Mouse (Mus musculus) left cerebral cortex, adult 18-20 months (tissue): Measurements from ENCODE around the gene Larp4b. TPM values are rescaled to one million over a fixed set of nuclear protein-coding genes. Genes with fewer than 3 reads are reported as not detected.
"Not testable (repeated sequence)": the region's sequence is repeated elsewhere in the genome, so short reads cannot be mapped to it uniquely, and the experiment has no call there.

Source experiments
- DNase-seq, 2 experiments: peaks; one replicate each; pipeline ENCODE4 v3.0.0; 2021 to 2022; ENCODE audit warnings: low spot score in 2 of 2, mixed read lengths in 1 of 2
- long read RNA-seq, 2 experiments: library from polyadenylated mRNA; stranded (forward); transcript quantifications; one replicate each; pipeline ENCODE4 v2.0.0; 2021
- total RNA-seq, 2 experiments: library from RNA; stranded (reverse); gene quantifications; 2 replicates each; pipeline ENCODE4 v1.2.3; 2021

Larp4b gene
- total RNA-seq = 10 to 100 TPM; 69.3 to 73.4 TPM
- long read RNA-seq, experiment 1, full-length matches to known transcripts = 21 of 49 reads
- long read RNA-seq, experiment 1, partial matches to known transcripts = 18 of 49 reads
- long read RNA-seq, experiment 1, other reads (novel, unspliced or antisense) = 10 of 49 reads
- long read RNA-seq, experiment 2, full-length matches to known transcripts = 10 of 22 reads
- long read RNA-seq, experiment 2, partial matches to known transcripts = 11 of 22 reads
- long read RNA-seq, experiment 2, other reads (novel, unspliced or antisense) = 1 of 22 reads

DNA sequence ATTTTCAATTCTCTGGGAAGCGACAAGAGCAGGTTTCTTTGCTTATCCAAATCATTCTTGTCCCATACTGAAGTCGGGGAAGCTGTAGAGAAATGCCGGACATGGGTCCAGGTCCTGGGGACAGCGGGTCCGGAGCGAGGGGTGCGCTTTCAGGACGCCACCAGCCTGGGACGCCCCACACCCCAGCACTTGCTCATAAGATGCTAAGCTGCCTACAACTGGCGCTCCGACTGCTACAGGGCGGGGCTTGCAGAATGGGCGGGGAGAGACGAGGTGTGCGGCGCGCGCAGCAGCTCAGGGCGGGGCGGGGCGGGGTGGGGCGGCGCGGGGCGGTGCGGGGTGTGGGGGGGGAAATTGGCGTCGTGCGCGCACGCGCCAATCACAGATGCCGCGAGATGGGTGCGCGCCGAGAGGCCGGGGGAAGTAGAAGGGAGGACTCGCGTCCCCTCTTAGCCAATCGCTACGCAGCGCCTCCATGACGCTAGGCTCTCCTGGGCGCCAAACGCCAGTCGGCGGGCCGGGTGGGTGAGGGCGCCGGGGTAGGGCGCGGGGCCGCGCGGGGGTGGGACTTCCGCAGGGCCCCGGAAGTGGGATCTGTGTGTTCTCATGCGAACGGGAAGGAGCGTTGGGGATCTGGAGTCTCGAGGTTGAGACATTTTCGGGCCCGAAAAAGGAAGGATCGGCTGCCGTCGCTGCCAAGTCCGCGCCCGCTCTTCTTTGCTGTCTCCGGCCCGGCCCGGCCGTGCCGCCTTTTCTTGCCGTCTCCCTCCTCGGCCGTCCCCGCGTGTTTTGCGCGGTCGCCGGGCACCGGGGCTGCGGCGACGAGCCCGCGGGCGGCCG lies at the start of gene Larp4b:
Gene Larp4b (plus strand): TSS at position 566 of the 840 bp plus-strand sequence.
- DNase-seq = peak; percentile 94 to 97

GRCm38 (mm10) chr13:9044731-9045130 lies 49.0 kb upstream of the Larp4b start:
- DNase-seq = no peak

GRCm38 (mm10) chr13:9052049-9052691 lies 41.5 kb upstream of the Larp4b start:
- DNase-seq = not testable (repeated sequence)

DNA sequence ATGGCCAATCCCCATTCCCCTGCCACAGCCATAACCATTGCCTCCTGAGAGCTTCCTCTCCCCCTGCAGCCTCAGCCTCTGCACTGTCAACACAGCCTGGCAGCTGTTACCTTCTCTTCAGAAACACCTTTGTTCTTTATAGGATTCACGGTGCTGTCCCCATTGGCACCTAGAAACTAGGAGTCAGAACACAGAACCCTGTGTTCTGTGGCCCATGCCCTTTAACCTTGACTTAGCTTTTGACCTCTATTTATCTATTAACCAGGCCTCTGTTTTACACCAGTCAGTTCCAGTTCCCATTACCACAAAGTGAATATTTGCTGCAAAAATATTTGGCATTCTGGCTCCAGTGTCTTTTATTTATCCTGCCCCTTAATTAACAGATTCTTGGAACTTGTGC lies 36.4 kb upstream of the Larp4b start:
- no peak for DNase-seq

DNA sequence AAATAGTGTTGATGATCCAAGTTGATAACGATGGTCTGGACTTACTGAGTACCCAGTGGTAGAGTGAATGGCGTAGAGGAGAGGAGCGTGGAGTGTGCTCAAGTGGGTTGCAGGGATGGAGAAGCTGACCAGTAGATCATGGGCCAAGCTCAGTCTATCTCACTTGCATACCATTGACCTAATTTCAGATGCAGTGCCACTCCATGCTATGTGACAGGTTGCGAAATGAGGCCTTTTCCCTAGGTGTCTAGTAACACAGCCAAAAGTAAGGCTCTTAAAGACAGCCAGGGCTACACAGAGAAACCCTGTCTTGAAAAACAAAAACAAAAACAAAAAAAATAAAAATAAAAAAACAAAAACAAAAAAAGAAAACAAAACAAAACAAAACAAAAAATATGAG lies 35.0 kb upstream of the Larp4b start:
- no peak for DNase-seq

- no peak for DNase-seq
Observed at GRCm38 (mm10) chr13:9061394-9061793, 32.3 kb upstream of the Larp4b start.

DNA sequence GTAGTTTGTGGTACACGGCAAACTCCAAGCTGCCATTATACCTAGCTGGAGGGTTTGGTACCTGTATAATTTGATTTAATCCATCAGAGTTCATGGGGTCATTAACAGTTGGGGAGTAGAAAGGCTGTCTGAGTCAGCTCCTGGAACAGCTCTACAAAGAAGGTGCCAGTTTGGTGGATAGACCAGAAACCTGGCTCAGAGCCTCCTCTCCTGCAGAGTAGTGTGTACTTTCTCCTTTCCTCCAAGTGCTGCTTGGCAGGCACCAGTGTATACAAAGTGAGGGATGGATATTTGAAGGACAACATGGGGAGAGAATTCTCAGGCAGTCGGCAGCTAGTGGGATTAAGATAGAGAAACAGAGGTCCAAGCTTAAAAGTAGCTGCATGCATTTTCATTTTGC lies 29.5 kb upstream of the Larp4b start:
- no peak for DNase-seq

DNA sequence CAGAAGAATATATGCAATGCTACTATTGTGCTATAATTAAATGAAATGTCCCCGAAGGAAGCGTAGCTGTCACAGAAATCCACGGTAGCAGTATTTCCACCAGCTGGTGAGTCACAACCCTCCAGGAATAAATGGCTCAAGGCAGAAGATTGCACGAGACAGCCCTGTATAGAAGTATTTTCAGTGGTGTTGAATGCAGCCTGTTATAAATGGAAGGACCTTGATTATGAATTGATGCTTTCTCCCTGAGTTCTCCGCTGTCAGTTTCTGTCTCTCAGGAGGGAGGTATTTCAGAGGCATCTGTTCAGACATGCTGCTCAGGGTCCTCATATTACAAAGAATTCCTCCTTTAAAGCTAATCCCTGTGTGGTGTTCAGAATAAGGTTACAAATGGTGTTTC lies 27.6 kb upstream of the Larp4b start:
- peak; percentile 18 to 46 for DNase-seq

GRCm38 (mm10) chr13:9071008-9071407 lies 22.7 kb upstream of the Larp4b start:
- no peak for DNase-seq

GRCm38 (mm10) chr13:9073818-9074217 lies 19.9 kb upstream of the Larp4b start:
- no peak for DNase-seq

DNA sequence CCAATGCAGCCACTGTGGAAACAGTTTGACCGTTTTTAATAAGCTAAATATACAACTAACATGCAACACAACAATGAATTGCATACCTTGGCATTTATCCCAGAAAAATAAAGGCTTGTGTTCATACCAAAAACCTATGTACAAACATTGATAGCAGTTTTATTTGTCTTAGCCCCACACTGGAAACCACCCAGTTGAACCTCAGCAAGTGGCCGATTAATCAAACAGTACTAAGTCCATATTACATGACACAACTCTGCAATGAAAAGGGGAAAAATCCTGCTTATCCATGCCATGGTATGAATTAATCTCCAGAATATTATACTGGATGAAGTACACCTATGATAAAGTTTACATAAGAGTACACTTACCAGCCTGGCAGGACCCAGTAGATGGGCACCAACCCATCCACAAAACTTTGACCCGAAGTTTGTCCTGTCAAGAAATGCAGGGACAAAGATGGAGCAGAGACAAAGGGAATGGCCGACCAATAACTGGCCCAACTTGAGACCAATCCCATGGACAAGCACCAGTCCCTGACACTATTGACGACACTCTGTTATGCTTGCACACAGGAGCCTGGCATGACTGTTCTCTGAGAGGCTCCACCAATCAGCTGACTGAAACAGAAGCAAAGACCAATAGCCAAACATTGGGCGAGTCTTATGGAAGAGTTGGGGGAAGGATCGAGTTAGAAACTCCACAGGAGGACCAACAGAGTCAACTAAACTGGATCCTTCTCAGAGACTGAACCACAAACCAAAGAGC lies 17.7 kb upstream of the Larp4b start:
- DNase-seq = no peak

DNA sequence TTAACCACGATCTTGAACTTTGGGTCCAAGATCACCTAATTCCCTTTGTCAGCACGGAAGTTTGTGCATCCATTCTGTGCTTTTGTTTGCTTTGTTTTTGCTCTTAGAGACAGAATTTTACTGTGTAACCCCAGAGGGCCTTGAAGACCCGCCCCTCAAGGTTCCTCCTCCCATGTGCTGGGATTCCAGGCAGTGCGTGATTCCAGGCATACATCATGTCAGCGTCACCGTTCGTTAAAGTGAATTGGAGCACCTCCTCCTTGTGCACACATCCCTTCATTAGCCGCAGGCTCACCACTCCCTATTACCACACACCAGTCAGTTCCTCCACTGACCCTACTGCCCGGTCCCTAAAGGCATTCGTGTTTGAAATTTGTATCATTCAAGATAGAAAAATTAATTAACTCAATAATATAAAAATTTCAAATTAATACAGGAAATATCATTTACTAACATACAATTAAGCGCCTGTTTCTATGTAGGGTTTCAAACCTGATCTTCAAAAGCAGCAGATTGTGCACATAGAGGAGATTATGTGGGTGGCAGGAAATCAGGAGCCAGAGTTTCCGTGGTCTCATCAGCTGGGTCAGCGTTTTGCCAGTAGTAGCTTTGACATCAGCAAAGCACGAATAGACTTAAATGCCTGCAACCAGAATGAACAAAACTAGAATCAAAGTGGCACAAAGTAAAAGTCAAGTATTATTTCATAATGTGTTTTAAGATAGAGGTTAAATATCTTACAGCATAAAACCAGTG lies 11.4 kb upstream of the Larp4b start:
- no peak for DNase-seq

DNA sequence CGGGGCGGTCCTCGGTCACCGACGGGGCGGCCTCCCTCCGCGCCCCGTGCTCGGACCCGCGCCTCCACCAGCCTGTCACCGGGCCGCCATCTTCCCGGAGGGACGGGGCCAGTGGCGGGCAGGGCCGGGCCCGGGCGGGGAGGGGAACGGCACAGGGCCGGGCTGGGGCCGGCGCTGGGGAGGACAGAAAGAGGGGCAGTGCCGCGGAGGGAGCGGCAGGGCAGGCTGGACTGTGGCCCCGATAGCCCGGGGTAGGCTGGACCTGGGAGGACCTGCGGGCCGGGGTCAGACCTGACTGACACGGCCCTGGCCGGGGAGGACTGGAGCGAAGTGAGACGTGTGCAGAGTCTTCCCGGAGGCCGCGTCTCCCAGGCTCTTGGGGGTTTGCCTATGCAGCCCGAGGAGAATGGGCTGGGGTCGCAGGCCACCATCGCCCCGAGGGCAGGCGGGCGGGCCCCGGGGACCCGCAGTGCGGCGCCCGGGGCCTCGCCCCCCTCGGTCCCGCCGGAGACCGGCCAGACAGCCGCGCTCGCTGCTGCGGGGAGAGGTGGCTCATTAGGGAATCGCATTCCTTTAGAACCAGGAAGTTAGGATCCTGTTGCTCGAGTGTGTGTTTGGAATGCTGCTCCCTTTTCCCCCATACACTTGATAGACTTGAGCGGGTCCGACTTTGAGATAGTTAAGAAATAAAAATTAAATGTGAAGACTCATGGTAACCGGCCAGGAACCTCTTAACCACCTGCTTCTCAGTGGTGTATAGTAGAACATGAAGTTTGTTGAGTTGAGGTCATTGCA lies 702 bp downstream of the Larp4b start:
- peak in 1 of 2 experiments; percentile 10 for DNase-seq

- no peak for DNase-seq
Observed at GRCm38 (mm10) chr13:9099289-9099688, 5.6 kb downstream of the Larp4b start.

GRCm38 (mm10) chr13:9100517-9100916 lies 6.8 kb downstream of the Larp4b start:
- DNase-seq = no peak

- no peak for DNase-seq
Observed at GRCm38 (mm10) chr13:9106246-9106645, 12.6 kb downstream of the Larp4b start.

GRCm38 (mm10) chr13:9106992-9107858 lies 13.5 kb downstream of the Larp4b start:
- DNase-seq = no peak

DNA sequence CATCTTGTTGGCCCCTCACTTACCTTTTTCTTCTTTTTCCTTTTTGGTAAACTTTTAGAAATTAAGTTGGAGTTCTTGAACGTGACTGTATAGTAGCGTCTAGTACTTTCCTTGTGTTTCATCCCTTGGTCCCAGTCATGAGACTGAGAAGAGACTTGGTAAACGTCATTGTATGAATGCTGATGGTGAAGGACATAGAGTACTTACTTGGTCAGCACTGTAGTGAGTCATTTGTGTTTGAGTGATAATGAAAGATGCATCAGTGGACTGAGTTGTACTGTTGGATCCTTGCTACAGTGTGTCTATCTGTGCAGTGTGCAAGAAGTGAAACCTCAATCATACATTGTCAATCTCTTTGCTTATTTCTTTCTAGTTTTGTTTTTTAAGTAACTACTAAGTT lies 20.1 kb downstream of the Larp4b start:
- DNase-seq = no peak
